Mouse (Mus musculus): ENCODE data around the gene Dscam. TPM values are rescaled to one million over a fixed set of nuclear protein-coding genes. Genes with fewer than 3 reads are reported as not detected.

Dscam gene
- polyA plus RNA-seq, 1 experiment: not detected

GRCm38 (mm10) chr16:96676663-96677062 lies 493.9 kb downstream of the Dscam start:
- 15% methylated on average over 1 of the region's 1 CpGs for WGBS
- H3K27ac ChIP-seq (ENCODE audit: control insufficient read depth, insufficient read depth, low read depth, low read length, poor library complexity): peak overlapping the region; percentile 39; the same call in 1 of the 2 replicates

GRCm38 (mm10) chr16:96673191-96673847 lies 497.2 kb downstream of the Dscam start:
- TF ChIP-seq CTCF (IDR thresholded peaks at IDR 0.05; ENCODE audit: control insufficient read depth, insufficient read depth, low read length) (no peak), POLR2A (IDR thresholded peaks at IDR 0.05; ENCODE audit: borderline replicate concordance, control insufficient read depth, low read depth, low read length) (no peak)
- no peak overlapping the region for H3K4me3 ChIP-seq (replicated peaks; ENCODE audit: control insufficient read depth, low read depth, low read length)
- no peak overlapping the region for H3K27ac ChIP-seq (ENCODE audit: control insufficient read depth, insufficient read depth, low read depth, low read length, poor library complexity)
- 81% methylated on average over 25 of the region's 25 CpGs for WGBS
- H3K4me1 ChIP-seq (ENCODE audit: control insufficient read depth, insufficient read depth, low read length): peaks cover 3% of the 10 kb centered on the region

More at GRCm38 (mm10) chr16:96676663-96677062, 493.9 kb downstream of the Dscam start:
- no peak overlapping the region for H3K4me3 ChIP-seq (replicated peaks; ENCODE audit: control insufficient read depth, low read depth, low read length)
- TF ChIP-seq CTCF (IDR thresholded peaks at IDR 0.05; ENCODE audit: control insufficient read depth, insufficient read depth, low read length) (no peak), POLR2A (IDR thresholded peaks at IDR 0.05; ENCODE audit: borderline replicate concordance, control insufficient read depth, low read depth, low read length) (no peak)
- peaks cover 3% of the 10 kb centered on the region for H3K4me1 ChIP-seq (ENCODE audit: control insufficient read depth, insufficient read depth, low read length)

- WGBS: 51% methylated on average over 11 of the region's 11 CpGs
These were observed 498.8 kb downstream of the Dscam start for GRCm38 (mm10) chr16:96671603-96672374.

GRCm38 (mm10) chr16:96669706-96670105 lies 500.8 kb downstream of the Dscam start:
- TF ChIP-seq POLR2A (IDR thresholded peaks at IDR 0.05; ENCODE audit: borderline replicate concordance, control insufficient read depth, low read depth, low read length) (no peak), CTCF (IDR thresholded peaks at IDR 0.05; ENCODE audit: control insufficient read depth, insufficient read depth, low read length) (no peak)
- Histone ChIP-seq H3K27ac (ENCODE audit: control insufficient read depth, insufficient read depth, low read depth, low read length, poor library complexity) (no peak overlapping the region), H3K4me3 (replicated peaks; ENCODE audit: control insufficient read depth, low read depth, low read length) (no peak overlapping the region), H3K4me1 (ENCODE audit: control insufficient read depth, insufficient read depth, low read length) (no peaks in the 10 kb centered on the region)
- WGBS: 26% methylated on average over 5 of the region's 5 CpGs

More at GRCm38 (mm10) chr16:96671603-96672374, 498.8 kb downstream of the Dscam start:
- TF ChIP-seq CTCF (IDR thresholded peaks at IDR 0.05; ENCODE audit: control insufficient read depth, insufficient read depth, low read length) (no peak), POLR2A (IDR thresholded peaks at IDR 0.05; ENCODE audit: borderline replicate concordance, control insufficient read depth, low read depth, low read length) (no peak)
- Histone ChIP-seq H3K4me1 (ENCODE audit: control insufficient read depth, insufficient read depth, low read length) (no peaks in the 10 kb centered on the region; the same call in 1 of the 2 replicates), H3K27ac (ENCODE audit: control insufficient read depth, insufficient read depth, low read depth, low read length, poor library complexity) (no peak overlapping the region), H3K4me3 (replicated peaks; ENCODE audit: control insufficient read depth, low read depth, low read length) (no peak overlapping the region)

- TF ChIP-seq POLR2A (IDR thresholded peaks at IDR 0.05; ENCODE audit: borderline replicate concordance, control insufficient read depth, low read depth, low read length): no peak
- no peak for TF ChIP-seq CTCF (IDR thresholded peaks at IDR 0.05; ENCODE audit: control insufficient read depth, insufficient read depth, low read length)
- WGBS: 96% methylated on average over 1 of the region's 1 CpGs
- Histone ChIP-seq H3K4me3 (replicated peaks; ENCODE audit: control insufficient read depth, low read depth, low read length) (no peak overlapping the region), H3K27ac (ENCODE audit: control insufficient read depth, insufficient read depth, low read depth, low read length, poor library complexity) (no peak overlapping the region), H3K4me1 (ENCODE audit: control insufficient read depth, insufficient read depth, low read length) (no peaks in the 10 kb centered on the region)
These were observed 502.1 kb downstream of the Dscam start for GRCm38 (mm10) chr16:96668478-96668877.

- Histone ChIP-seq H3K4me1 (ENCODE audit: control insufficient read depth, insufficient read depth, low read length) (no peaks in the 10 kb centered on the region), H3K4me3 (replicated peaks; ENCODE audit: control insufficient read depth, low read depth, low read length) (no peak overlapping the region), H3K27ac (ENCODE audit: control insufficient read depth, insufficient read depth, low read depth, low read length, poor library complexity) (no peak overlapping the region)
- 71% methylated on average over 3 of the region's 3 CpGs for WGBS
- no peak for TF ChIP-seq CTCF (IDR thresholded peaks at IDR 0.05; ENCODE audit: control insufficient read depth, insufficient read depth, low read length)
- no peak for TF ChIP-seq POLR2A (IDR thresholded peaks at IDR 0.05; ENCODE audit: borderline replicate concordance, control insufficient read depth, low read depth, low read length)
These were observed 509.5 kb downstream of the Dscam start for GRCm38 (mm10) chr16:96661073-96661472.

GRCm38 (mm10) chr16:96659275-96659674 lies 511.3 kb downstream of the Dscam start:
- TF ChIP-seq POLR2A (IDR thresholded peaks at IDR 0.05; ENCODE audit: borderline replicate concordance, control insufficient read depth, low read depth, low read length) (no peak), CTCF (IDR thresholded peaks at IDR 0.05; ENCODE audit: control insufficient read depth, insufficient read depth, low read length) (no peak)
- 67% methylated on average over 5 of the region's 5 CpGs for WGBS
- H3K4me3 ChIP-seq (replicated peaks; ENCODE audit: control insufficient read depth, low read depth, low read length): no peak overlapping the region

GRCm38 (mm10) chr16:96655548-96655947 lies 515.0 kb downstream of the Dscam start:
- WGBS: 87% methylated on average over 4 of the region's 4 CpGs
- no peak for TF ChIP-seq POLR2A (IDR thresholded peaks at IDR 0.05; ENCODE audit: borderline replicate concordance, control insufficient read depth, low read depth, low read length)
- TF ChIP-seq CTCF (IDR thresholded peaks at IDR 0.05; ENCODE audit: control insufficient read depth, insufficient read depth, low read length): no peak

More at GRCm38 (mm10) chr16:96659275-96659674, 511.3 kb downstream of the Dscam start:
- Histone ChIP-seq H3K4me1 (ENCODE audit: control insufficient read depth, insufficient read depth, low read length) (peaks cover 2% of the 10 kb centered on the region; the same call in 1 of the 2 replicates), H3K27ac (ENCODE audit: control insufficient read depth, insufficient read depth, low read depth, low read length, poor library complexity) (no peak overlapping the region)

More at GRCm38 (mm10) chr16:96655548-96655947, 515.0 kb downstream of the Dscam start:
- Histone ChIP-seq H3K27ac (ENCODE audit: control insufficient read depth, insufficient read depth, low read depth, low read length, poor library complexity) (no peak overlapping the region), H3K4me1 (ENCODE audit: control insufficient read depth, insufficient read depth, low read length) (peaks cover 2% of the 10 kb centered on the region; the same call in 1 of the 2 replicates), H3K4me3 (replicated peaks; ENCODE audit: control insufficient read depth, low read depth, low read length) (no peak overlapping the region)
